Mouse (Mus musculus): ENCODE measurements around the gene Nr2c2ap.

DNA sequence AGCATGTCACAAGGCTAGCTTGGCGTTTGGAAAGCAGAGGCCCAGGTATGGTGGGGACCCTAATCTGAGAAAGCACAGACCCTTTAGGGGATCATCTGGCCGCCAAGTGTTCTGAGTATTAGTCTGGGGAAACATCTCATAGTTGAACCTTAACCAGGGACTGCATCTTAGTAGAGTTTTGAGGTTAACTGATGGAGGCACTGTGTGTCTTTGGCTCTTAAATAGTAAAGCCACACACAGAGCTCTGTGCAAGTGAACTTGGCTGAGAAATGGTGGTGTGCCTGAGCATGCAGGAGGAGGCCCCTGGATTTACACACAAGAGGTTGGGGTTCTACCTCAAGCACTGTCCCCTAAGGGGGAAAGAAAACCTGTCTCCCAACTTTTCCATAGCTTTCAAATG is 47.1 kb downstream of the Nr2c2ap start:
- no peak for TF ChIP-seq EP300 (IDR thresholded peaks at IDR 0.05)
- TF ChIP-seq CTCF (IDR thresholded peaks at IDR 0.05): no peak
